Mouse (Mus musculus) forebrain, embryonic 10.5 days (tissue): ENCODE measurements around the gene BC017158. TPM values are rescaled to one million over a fixed set of nuclear protein-coding genes. Genes with fewer than 3 reads are reported as not detected.

Experiments
- DNase-seq: peaks from one replicate; pipeline ENCODE4 v3.0.0-alpha.2; 2017; ENCODE audit warnings: low spot score; ENCODE audit errors: extremely low spot score
- H3K27ac ChIP-seq: fragments of 300-500 bp; sonication (generic); 2 replicates; pipeline ENCODE4 v1.5.1; 2016; ENCODE audit warnings: mild to moderate bottlenecking
- H3K27me3 ChIP-seq: fragments of 300-500 bp; sonication (generic); 2 replicates; pipeline ENCODE4 v1.6.1; 2016; ENCODE audit warnings: mild to moderate bottlenecking; ENCODE audit not compliant: poor library complexity, severe bottlenecking
- H3K36me3 ChIP-seq: fragments of 300-500 bp; sonication (generic); replicated peaks from 2 replicates; pipeline ENCODE4 v1.6.1; 2016; ENCODE audit warnings: mild to moderate bottlenecking, moderate library complexity
- H3K4me1 ChIP-seq: fragments of 300-500 bp; sonication (generic); 2 replicates; pipeline ENCODE4 v1.6.1; 2016
- H3K4me3 ChIP-seq: fragments of 300-500 bp; sonication (generic); 2 replicates; pipeline ENCODE4 v1.5.1; 2016; ENCODE audit warnings: mild to moderate bottlenecking, moderate library complexity
- H3K9me3 ChIP-seq: fragments of 300-500 bp; sonication (generic); 2 replicates; pipeline ENCODE4 v1.6.1; 2016; ENCODE audit warnings: mild to moderate bottlenecking, moderate library complexity
- WGBS: fragments of 180-500 bp; shearing (Covaris S2); methylation state at CpG from one replicate; pipeline ENCODE4 v1.1.7; 2016; 5-methylcytosine and 5-hydroxymethylcytosine counted together
- polyA plus RNA-seq: library from polyadenylated mRNA; unstranded; fragments of >200 nt; fragmentation: Nextera tagmentation; extraction: Ambion mirVana; gene quantifications from 2 replicates; pipeline ENCODE4 v1.2.1, GENCODE M21; 2016

Gene BC017158
- polyA plus RNA-seq, 1 experiment from 2014 or later, result 22.0 TPM

DNA sequence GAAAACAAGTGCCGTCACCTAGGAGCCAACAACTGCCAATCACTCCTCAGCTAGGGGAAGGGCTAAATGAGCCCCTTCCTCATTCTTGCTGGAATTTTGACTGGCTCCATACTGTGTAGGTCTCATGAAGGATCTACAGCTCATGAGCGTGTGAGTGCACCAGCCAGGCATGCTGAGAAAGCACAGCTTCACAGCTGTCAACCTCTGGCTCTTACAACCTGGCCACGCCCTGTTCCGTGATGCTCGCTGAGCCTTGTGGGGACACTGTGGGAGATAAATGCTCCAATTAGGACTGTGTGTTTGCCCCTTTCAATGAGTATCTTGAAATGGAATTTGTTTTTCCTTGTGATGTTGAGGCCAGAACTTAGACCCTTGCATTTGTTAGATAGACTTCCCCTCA lies 48.0 kb downstream of the BC017158 start:
- H3K27me3 ChIP-seq, result peaks cover 72% of the 10 kb centered on the region
- 85% methylated on average over 5 of the region's 5 CpGs for WGBS
- peaks cover 44% of the 10 kb centered on the region for H3K4me1 ChIP-seq
- no peak overlapping the region for H3K4me3 ChIP-seq
- no peak overlapping the region for H3K27ac ChIP-seq
- no peaks in the 10 kb centered on the region for H3K9me3 ChIP-seq
- H3K36me3 ChIP-seq, result peaks cover 7% of the 10 kb centered on the region
- no peak for DNase-seq

DNA sequence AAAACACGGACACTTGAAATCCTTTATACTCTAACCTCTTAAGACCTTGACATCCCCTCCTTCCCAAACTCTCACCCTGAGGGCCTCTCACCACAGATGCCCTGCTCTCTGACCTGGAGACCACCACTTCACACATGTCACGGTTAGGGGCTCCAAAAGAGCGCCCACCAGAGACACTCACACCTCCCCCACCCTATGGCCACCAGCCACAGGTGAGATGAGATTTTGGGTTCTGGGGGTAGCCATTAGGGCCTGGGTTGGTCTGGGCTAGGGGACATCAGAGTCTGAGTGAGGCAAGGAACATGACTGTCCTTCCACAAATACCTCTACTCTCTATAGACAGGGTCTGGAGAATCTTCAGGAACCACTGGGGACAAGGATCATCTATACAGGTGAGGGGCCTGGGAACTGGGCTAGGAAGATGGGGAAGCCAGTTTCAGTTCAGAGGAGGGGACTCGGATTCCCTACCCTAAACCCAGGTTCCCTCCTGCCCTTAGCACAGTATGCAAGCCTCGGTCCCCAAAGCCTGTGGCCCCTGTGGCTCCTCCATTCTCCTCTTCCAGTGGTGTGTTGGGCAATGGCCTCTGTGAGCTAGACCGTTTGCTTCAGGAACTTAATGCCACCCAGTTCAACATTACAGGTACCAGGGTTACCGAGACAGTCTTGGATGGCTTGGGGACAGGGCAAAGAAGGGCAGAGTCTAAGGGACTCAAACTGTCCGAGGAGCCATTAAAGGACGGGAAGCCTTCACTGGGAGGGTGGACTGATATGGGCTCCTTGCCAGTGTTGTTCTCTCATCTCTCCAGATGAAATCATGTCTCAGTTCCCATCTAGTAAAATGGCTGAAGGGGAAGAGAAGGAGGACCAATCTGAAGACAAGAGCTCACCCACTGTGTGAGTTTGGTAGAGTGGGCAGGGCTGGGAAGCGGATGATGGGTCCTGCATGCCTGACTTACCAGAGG lies 49.6 kb downstream of the BC017158 start:
- H3K27ac ChIP-seq, result no peak overlapping the region
- WGBS, result 83% methylated on average over 10 of the region's 10 CpGs
- DNase-seq, result no peak
- no peaks in the 10 kb centered on the region for H3K9me3 ChIP-seq
- peaks cover 53% of the 10 kb centered on the region for H3K4me1 ChIP-seq
- peak overlapping the region; percentile 56 for H3K4me3 ChIP-seq
- peaks cover 70% of the 10 kb centered on the region for H3K27me3 ChIP-seq
- H3K36me3 ChIP-seq, result peaks cover 20% of the 10 kb centered on the region

DNA sequence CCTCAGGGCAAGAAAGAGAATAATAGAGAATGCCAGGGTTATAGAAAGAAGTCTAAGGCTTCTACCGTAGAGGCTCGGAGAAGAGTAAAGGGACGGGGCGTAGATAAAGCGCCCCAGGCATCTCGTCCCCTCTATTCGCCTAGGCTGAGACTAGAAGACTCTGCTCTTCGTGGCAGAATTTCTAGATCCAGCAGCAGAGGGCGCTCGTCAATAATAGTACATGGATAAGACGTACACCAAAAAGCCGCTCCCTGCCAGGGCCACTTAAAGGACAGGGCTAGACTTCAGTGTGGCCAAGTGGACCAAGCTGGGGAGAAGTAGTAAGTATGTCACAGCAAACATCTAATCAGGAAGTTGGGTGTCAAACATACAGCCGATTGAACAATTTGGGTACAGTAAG lies 50.5 kb downstream of the BC017158 start:
- H3K4me3 ChIP-seq, result peak overlapping the region; percentile 56
- peaks cover 29% of the 10 kb centered on the region for H3K36me3 ChIP-seq
- H3K9me3 ChIP-seq, result no peaks in the 10 kb centered on the region
- 2% methylated on average over 13 of the region's 13 CpGs for WGBS
- peaks cover 47% of the 10 kb centered on the region for H3K4me1 ChIP-seq
- H3K27me3 ChIP-seq, result peaks cover 61% of the 10 kb centered on the region
- H3K27ac ChIP-seq, result peak overlapping the region; percentile 83
- peak; percentile 81 for DNase-seq

DNA sequence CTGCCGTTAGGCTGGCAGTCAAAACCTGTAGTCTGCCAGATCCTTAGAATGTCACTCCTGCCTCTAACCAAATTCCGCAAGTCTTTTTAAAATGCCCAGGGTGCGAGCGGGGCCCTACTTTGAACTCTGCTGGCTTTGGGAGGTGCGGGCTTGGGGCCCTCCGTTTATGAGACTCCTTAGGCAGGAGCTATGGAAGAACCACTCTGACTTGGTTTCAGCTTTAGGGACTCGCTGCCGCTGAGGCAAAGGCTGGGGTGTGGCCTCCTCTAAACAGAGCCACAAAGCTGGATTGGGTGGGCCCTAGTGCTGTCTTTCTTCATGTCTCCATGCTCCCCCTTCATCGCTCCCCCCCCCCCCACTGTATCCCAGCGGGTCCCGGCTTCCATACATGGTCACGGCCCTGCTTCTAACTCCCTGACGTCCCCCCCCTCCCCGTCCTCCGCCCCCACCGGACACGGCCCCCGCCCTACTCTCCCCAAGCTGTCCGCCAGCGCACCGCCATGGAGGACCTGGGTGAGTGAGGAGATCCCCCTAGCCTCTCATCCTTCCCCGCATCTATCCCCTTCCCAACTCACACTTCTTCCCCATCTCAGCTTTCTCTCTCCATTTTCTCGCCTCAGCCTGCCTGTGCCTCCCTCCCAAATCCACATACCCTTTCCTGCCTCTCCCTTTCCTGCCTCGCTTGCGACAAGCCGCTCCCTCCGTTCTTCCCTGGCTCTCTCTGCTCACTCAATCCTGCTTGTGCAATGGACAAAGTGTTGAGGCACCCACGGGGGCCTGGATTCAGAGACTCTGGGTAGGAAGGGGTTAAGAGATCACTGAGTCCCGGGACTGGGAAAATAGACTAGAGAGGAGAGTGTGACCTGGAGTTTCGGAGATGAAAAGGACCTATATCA lies 51.2 kb downstream of the BC017158 start, which contains the start of gene Tgfb1i1:
TSS of gene Tgfb1i1 (plus strand) at position 317 of the 896 bp plus-strand sequence.
- H3K4me3 ChIP-seq, result peak within 1 kb of the TSS; percentile 56
- DNase-seq, result peak; percentile 50
- H3K4me1 ChIP-seq, result peaks cover 40% of the 10 kb centered on the region
- no peaks in the 10 kb centered on the region for H3K9me3 ChIP-seq
- H3K27me3 ChIP-seq, result peaks cover 54% of the 10 kb centered on the region
- 4% methylated on average over 30 of the region's 30 CpGs for WGBS
- peak within 1 kb of the TSS; percentile 83 for H3K27ac ChIP-seq
- peaks cover 36% of the 10 kb centered on the region for H3K36me3 ChIP-seq

DNA sequence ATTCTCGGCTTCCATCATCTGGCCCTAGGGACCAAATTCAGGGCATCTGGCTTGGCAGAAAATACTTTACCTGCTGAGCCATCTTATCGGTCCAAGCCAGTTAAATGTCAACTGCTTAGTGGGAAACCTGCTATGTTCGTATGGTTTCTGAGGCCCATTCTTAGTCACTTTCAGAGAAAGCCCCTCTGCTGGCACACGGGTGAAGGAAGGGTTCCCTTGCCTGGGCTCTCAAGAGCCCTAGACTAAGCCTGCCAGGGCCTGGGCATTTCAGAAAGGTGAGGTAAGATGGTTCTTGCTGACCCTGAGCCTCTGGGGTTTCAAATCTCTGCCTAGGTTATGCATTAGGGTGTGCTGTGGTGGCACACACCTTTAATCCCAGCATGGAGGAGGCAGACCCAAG lies 52.4 kb downstream of the BC017158 start:
- Histone ChIP-seq H3K9me3 (no peaks in the 10 kb centered on the region), H3K4me1 (peaks cover 43% of the 10 kb centered on the region), H3K4me3 (no peak overlapping the region), H3K27ac (no peak overlapping the region), H3K27me3 (peaks cover 42% of the 10 kb centered on the region), H3K36me3 (peaks cover 48% of the 10 kb centered on the region)
- WGBS, result 89% methylated on average over 4 of the region's 4 CpGs
- DNase-seq, result no peak

DNA sequence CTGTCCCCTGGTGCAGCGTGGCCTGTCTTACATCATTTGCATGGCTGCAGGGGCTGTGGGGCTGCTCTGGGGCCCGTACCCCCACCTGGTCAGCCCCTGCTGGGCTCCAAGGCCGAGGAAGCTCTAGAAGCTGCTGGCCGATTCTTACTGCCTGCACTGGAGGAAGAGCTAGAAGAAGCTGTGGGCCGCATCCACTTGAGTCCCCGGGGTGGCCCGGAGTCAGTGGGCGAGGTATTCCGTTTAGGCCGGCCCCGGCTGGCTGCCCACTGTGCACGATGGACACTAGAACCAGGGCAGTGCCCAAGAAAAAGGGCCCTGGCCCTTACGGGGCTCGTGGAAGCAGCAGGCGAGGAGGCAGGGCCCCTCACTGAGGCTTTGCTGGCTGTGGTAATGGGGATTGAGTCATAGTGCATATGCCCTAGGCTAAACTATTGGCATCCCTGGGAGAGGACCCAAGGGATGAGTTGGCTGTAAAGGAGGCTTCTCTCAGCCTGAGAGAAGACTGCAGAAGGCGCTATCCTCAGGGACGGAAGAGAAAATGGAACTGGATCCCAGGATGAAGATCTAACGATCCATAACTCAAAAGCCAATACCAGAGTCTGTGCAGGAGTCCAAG lies 53.5 kb downstream of the BC017158 start:
- Histone ChIP-seq H3K27me3 (peaks cover 34% of the 10 kb centered on the region), H3K9me3 (no peaks in the 10 kb centered on the region), H3K4me3 (no peak overlapping the region; the same call in 1 of the 2 replicates), H3K4me1 (peaks cover 51% of the 10 kb centered on the region), H3K27ac (peak overlapping the region; percentile 66), H3K36me3 (peaks cover 58% of the 10 kb centered on the region)
- WGBS, result 82% methylated on average over 18 of the region's 18 CpGs
- DNase-seq, result no peak

DNA sequence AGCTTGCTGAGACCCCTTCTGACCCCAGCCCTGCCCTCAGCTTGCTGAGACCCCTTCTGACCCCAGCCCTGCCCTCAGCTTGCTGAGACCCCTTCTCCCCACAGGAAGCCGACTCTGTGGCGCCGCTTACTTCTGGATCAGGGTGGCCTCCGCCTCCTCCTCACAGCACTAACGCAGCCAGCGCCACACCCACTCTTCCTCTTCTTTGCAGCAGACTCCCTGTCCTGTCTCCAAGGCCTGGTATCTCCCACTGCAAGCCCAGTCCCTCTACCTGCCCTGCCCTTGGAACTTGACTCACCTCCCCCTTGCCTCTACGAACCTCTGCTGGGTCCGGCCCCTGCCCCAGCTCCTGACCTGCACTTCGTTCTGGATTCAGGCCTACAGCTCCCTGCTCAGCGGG lies 54.0 kb downstream of the BC017158 start:
- peaks cover 57% of the 10 kb centered on the region for H3K4me1 ChIP-seq
- peaks cover 58% of the 10 kb centered on the region for H3K36me3 ChIP-seq
- H3K4me3 ChIP-seq, result no peak overlapping the region; the same call in 1 of the 2 replicates
- no peak for DNase-seq
- peak overlapping the region; percentile 66 for H3K27ac ChIP-seq
- no peaks in the 10 kb centered on the region for H3K9me3 ChIP-seq
- 46% methylated on average over 10 of the region's 10 CpGs for WGBS
- peaks cover 34% of the 10 kb centered on the region for H3K27me3 ChIP-seq

DNA sequence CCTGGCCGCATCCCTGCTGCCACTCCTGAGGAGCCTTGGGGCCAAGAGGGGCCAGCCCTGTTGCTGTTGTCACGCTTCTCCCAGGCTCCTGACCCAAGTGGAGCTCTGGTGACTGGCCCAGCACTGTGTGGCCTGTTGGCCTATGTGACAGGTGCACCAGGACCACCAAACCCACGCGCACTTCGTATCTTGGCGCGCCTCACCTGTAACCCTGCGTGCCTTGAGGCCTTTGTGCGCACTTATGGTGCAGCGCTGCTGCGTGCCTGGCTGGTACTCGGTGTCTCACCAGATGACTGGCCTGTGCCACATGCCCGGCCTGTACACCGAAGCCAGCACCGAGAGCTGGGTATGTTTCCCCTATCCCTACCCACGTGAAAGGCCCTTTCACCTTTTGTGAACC lies 55.6 kb downstream of the BC017158 start:
- 96% methylated on average over 16 of the region's 16 CpGs for WGBS
- H3K27me3 ChIP-seq, result peaks cover 26% of the 10 kb centered on the region
- no peak overlapping the region for H3K27ac ChIP-seq
- H3K4me3 ChIP-seq, result no peak overlapping the region
- no peaks in the 10 kb centered on the region for H3K9me3 ChIP-seq
- no peak for DNase-seq
- H3K4me1 ChIP-seq, result peaks cover 54% of the 10 kb centered on the region
- H3K36me3 ChIP-seq, result peaks cover 58% of the 10 kb centered on the region

DNA sequence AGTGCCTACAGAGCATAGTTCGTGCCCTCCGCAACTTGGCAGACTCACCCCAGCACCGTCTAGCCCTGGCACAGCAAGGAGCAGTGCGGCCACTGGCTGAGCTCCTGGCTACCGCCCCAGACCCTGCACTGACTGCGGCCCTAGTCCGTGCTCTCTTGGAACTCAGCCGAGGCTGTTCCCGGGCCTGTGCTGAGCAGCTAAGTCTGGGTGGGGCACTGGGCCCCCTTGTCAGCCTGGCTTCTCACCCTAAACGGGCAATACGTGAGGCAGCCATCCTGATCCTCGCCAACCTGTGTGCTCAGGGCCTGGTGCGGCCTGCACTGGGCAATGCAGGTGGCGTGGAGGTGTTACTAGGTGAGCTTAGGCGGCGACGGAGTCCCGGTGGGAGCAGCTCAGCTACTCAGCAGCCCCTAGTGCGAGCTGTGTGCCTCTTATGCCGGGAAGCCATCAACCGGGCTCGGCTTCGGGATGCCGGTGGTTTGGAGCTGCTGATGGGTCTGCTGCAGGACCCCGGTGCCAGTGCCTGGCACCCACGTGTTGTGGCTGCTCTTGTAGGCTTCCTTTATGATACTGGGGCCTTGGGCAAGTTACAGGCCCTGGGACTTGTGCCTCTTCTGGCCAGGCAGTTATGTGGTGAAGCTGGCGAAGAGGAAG lies 57.7 kb downstream of the BC017158 start:
- Histone ChIP-seq H3K4me1 (peaks cover 47% of the 10 kb centered on the region), H3K9me3 (no peaks in the 10 kb centered on the region), H3K4me3 (no peak overlapping the region), H3K27ac (0 out of 2 replicates have a peak overlapping the region, but pooled peaks have one; percentile 44), H3K27me3 (peaks cover 12% of the 10 kb centered on the region), H3K36me3 (peaks cover 68% of the 10 kb centered on the region)
- DNase-seq, result no peak
- WGBS, result 93% methylated on average over 27 of the region's 27 CpGs

DNA sequence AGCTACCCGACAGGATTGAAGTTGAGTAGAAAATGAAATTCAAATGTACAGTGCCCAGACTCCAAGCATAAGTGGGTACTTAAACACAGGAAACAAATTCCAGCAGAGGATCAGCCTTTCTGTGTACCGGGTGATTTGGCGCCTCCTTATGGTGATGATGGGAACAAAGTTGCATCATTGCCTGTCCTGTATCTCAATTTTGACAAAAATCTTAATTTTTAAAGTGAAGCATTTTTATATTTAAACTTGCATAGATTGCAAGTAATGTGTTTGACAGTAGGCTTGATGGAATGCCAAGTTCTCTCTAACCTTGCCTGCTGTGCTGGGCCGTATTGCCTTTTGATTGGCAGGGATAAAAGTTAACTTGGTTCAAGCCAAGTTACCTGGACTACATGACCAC lies 59.0 kb downstream of the BC017158 start:
- Histone ChIP-seq H3K27me3 (0 out of 2 replicates have a peak, but pooled peaks cover under 1% of the 10 kb centered on the region), H3K36me3 (peaks cover 56% of the 10 kb centered on the region), H3K4me3 (peak overlapping the region; percentile 76), H3K4me1 (peaks cover 41% of the 10 kb centered on the region), H3K9me3 (no peaks in the 10 kb centered on the region), H3K27ac (peak overlapping the region; percentile 98)
- DNase-seq, result no peak
- 31% methylated on average over 4 of the region's 4 CpGs for WGBS

DNA sequence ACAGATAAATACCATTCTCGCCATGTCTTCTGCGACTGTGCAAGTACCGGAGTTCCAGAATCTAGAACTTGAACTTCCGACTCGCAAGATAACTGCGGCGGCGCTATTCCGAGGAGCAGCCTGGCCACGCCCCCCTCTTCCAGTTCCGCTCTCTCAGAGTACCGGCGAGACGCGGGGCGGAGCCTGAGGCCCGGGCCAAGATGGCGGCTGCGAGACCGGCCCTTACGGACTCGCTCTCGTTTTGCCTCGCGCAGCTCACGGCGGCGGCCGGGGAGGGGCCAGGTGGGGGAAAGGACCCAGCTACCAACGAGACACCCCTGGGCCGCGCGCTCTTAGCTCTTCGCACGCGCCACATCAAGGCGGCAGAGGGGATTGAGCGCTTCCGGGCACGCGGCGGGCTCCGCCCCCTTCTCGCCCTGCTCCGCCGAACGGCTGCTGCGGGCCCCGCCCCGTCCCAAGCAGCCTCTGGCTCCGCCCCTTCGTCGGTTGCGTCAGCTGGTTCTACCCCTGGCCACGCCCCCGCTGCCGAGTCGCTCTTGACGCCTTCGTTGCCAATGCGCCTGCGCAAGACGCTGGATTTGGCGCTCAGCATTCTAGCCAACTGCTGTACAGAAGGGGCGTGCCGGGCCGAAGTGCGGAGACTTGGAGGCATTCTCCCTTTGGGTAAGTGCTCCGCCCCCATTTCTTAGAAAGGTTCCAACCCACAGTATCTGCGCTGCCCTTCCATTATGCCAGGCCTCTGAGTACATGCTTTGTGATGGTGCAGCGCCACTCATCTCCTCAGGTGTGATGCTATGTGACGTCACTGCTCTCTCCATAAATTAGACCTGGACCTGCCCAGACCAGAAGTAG lies 59.8 kb downstream of the BC017158 start, which contains the start of gene 9130023H24Rik:
TSS of gene 9130023H24Rik (minus strand) at position 105 of the 852 bp plus-strand sequence.
- H3K36me3 ChIP-seq, result peaks cover 51% of the 10 kb centered on the region
- DNase-seq, result peak; percentile 100
- peak within 1 kb of the TSS; percentile 76 for H3K4me3 ChIP-seq
- peak within 1 kb of the TSS; percentile 98 for H3K27ac ChIP-seq
- no peaks in the 10 kb centered on the region for H3K27me3 ChIP-seq
- no peaks in the 10 kb centered on the region for H3K9me3 ChIP-seq
- H3K4me1 ChIP-seq, result peaks cover 36% of the 10 kb centered on the region
- WGBS, result under 1% methylated on average over 72 of the region's 72 CpGs
